Mouse (Mus musculus): ENCODE results near the gene Tkt. TPM values are rescaled to one million over a fixed set of nuclear protein-coding genes. Genes with fewer than 3 reads are reported as not detected.
A peak's percentile ranks its signal among the peaks of the same experiment; 100 is the strongest.

Tkt gene
- polyA plus RNA-seq, 1 experiment from 2014 or later: 85.7 TPM

DNA sequence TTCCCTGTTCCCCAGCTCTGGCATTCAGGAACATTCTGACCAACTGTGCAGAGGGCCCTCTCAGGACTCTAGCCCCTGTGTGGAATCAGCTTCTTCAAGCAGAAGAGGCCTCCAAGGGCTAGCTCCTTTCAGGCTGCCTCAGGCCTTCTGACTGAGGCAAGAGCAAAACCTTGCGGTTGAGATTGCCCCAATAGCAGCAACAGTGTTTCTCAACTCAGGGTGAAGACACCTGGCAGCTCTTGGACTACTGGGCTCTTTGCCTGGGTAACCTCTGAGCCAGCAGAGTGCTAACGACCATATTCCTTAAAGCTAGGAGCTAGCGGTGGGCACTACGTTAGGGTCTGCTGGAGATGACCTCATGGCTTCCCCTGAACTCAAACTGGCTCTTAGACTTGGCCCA lies 5.0 kb downstream of the Tkt start:
- Histone ChIP-seq H3K9me3 (replicated peaks) (no peaks in the 10 kb centered on the region), H3K4me1 (replicated peaks) (peaks cover 36% of the 10 kb centered on the region), H3K4me2 (no peak overlapping the region), H3K4me3 (no peak overlapping the region), H3K27ac (ENCODE audit: poor library complexity, severe bottlenecking) (no peak overlapping the region), H3K9ac (no peak overlapping the region), H3K27me3 (replicated peaks) (no peaks in the 10 kb centered on the region), H3K36me3 (peaks cover 31% of the 10 kb centered on the region)
- no peak for ATAC-seq (ENCODE audit: insufficient number of reproducible peaks, low FRiP score)
- WGBS: 89% methylated on average over 4 of the region's 4 CpGs

DNA sequence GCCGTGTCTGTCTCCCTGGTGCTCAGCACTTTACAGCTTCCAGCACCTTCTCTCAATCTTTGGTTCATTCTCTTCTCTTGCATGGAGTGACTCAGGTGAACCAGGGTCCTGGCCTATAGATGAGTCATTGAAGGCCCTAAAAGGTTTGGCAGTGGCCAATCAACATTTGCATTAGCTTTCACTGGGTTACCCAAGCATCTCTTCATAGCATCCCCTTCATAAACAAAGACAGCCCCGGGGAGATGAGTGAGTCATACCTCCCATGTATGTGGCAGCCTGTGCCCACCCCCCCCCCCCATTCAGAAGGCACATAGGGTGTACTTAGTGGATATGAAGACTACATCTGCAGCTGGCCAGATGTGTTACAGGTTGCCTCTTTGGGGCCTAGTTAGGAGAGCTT lies 8.5 kb downstream of the Tkt start:
- no peak overlapping the region for H3K9ac ChIP-seq
- H3K9me3 ChIP-seq (replicated peaks): no peaks in the 10 kb centered on the region
- no peak overlapping the region for H3K27ac ChIP-seq (ENCODE audit: poor library complexity, severe bottlenecking)
- peaks cover 66% of the 10 kb centered on the region for H3K36me3 ChIP-seq
- no peak for ATAC-seq (ENCODE audit: insufficient number of reproducible peaks, low FRiP score)
- H3K4me2 ChIP-seq: no peak overlapping the region
- H3K4me3 ChIP-seq: no peak overlapping the region
- WGBS: 76% methylated on average over 2 of the region's 2 CpGs
- H3K4me1 ChIP-seq (replicated peaks): peaks cover 18% of the 10 kb centered on the region
- H3K27me3 ChIP-seq (replicated peaks): no peaks in the 10 kb centered on the region

DNA sequence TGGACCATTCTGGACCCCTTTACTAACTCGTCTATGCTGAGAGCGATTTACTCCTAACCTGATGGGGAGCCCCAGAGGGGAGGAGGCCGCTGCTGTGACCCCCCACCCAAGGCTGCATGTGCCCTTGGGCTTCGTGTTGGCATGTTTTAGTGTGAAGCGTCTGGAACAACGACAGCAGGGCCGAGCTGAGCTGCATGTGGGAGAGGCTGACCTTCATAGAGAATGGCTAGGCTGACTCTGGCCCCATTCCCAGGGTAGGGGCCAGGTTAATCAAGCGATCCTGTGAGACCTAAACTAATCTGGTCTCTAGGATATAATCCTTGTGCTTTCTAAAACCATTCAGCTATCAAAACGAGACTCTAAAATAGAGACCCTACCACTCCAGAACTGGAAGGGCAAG lies 9.6 kb downstream of the Tkt start:
- Histone ChIP-seq H3K9ac (no peak overlapping the region), H3K4me2 (no peak overlapping the region), H3K27me3 (replicated peaks) (no peaks in the 10 kb centered on the region), H3K4me3 (no peak overlapping the region), H3K27ac (ENCODE audit: poor library complexity, severe bottlenecking) (no peak overlapping the region), H3K9me3 (replicated peaks) (no peaks in the 10 kb centered on the region), H3K4me1 (replicated peaks) (peaks cover 20% of the 10 kb centered on the region), H3K36me3 (peaks cover 69% of the 10 kb centered on the region)
- 77% methylated on average over 9 of the region's 9 CpGs for WGBS
- ATAC-seq (ENCODE audit: insufficient number of reproducible peaks, low FRiP score): no peak

DNA sequence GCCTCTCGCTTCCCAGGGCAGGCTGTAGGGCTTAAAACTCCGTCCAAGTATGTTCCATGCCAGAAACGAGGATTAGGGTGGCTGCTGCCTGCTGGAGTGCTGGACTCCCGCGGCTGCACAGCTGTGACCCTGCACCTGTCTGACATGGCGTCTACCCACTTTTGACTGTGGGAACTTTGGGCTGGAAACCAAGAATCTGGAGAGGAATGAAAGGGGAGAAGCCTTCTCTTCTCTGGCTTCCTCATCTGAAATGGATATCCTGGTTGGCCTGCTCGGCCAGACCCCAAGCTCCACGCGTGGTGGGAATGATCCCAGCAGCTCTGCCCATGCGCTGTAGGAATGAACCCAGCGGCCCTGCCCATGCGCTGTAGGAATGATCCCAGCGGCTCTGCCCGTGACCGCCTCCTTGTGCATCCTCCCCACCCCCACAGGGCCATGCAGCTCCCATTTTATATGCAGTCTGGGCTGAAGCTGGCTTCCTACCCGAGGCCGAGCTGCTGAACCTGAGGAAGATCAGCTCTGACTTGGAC lies 11.2 kb downstream of the Tkt start:
- Histone ChIP-seq H3K4me3 (no peak overlapping the region), H3K27ac (ENCODE audit: poor library complexity, severe bottlenecking) (no peak overlapping the region), H3K36me3 (peaks cover 82% of the 10 kb centered on the region), H3K4me1 (replicated peaks) (peaks cover 21% of the 10 kb centered on the region), H3K9me3 (replicated peaks) (no peaks in the 10 kb centered on the region), H3K4me2 (no peak overlapping the region), H3K9ac (no peak overlapping the region), H3K27me3 (replicated peaks) (no peaks in the 10 kb centered on the region)
- WGBS: 91% methylated on average over 17 of the region's 17 CpGs
- ATAC-seq (ENCODE audit: insufficient number of reproducible peaks, low FRiP score): no peak

- no peaks in the 10 kb centered on the region for H3K27me3 ChIP-seq (replicated peaks)
- no peak overlapping the region for H3K9ac ChIP-seq
- peaks cover 89% of the 10 kb centered on the region for H3K36me3 ChIP-seq
- H3K9me3 ChIP-seq (replicated peaks): no peaks in the 10 kb centered on the region
- ATAC-seq (ENCODE audit: insufficient number of reproducible peaks, low FRiP score): no peak
- H3K4me3 ChIP-seq: no peak overlapping the region
- peaks cover 26% of the 10 kb centered on the region for H3K4me1 ChIP-seq (replicated peaks)
- no peak overlapping the region for H3K4me2 ChIP-seq
- 92% methylated on average over 13 of the region's 13 CpGs for WGBS
- no peak overlapping the region for H3K27ac ChIP-seq (ENCODE audit: poor library complexity, severe bottlenecking)
Observed at GRCm38 (mm10) chr14:30560803-30561389, 12.7 kb downstream of the Tkt start.

GRCm38 (mm10) chr14:30561470-30562187 lies 13.5 kb downstream of the Tkt start:
- H3K27ac ChIP-seq (ENCODE audit: poor library complexity, severe bottlenecking): 0 out of 2 replicates have a peak overlapping the region, but pooled peaks have one; percentile 25
- H3K36me3 ChIP-seq: peaks cover 90% of the 10 kb centered on the region
- WGBS: 85% methylated on average over 14 of the region's 14 CpGs
- no peak overlapping the region for H3K4me3 ChIP-seq
- peaks cover 26% of the 10 kb centered on the region for H3K4me1 ChIP-seq (replicated peaks)
- H3K9me3 ChIP-seq (replicated peaks): no peaks in the 10 kb centered on the region
- no peak overlapping the region for H3K4me2 ChIP-seq
- H3K9ac ChIP-seq: no peak overlapping the region
- peak; percentile 62; the same call in 1 of the 2 replicates for ATAC-seq (ENCODE audit: insufficient number of reproducible peaks, low FRiP score)
- no peaks in the 10 kb centered on the region for H3K27me3 ChIP-seq (replicated peaks)

- H3K27me3 ChIP-seq (replicated peaks): no peaks in the 10 kb centered on the region
- peaks cover 26% of the 10 kb centered on the region for H3K4me1 ChIP-seq (replicated peaks)
- H3K9me3 ChIP-seq (replicated peaks): no peaks in the 10 kb centered on the region
- H3K27ac ChIP-seq (ENCODE audit: poor library complexity, severe bottlenecking): no peak overlapping the region
- H3K4me3 ChIP-seq: no peak overlapping the region
- no peak overlapping the region for H3K4me2 ChIP-seq
- H3K9ac ChIP-seq: no peak overlapping the region
- peaks cover 90% of the 10 kb centered on the region for H3K36me3 ChIP-seq
- ATAC-seq (ENCODE audit: insufficient number of reproducible peaks, low FRiP score): no peak
Observed at GRCm38 (mm10) chr14:30562343-30562742, 14.2 kb downstream of the Tkt start.

GRCm38 (mm10) chr14:30564451-30564850 lies 16.3 kb downstream of the Tkt start:
- WGBS: 70% methylated on average over 2 of the region's 2 CpGs
- Histone ChIP-seq H3K4me2 (no peak overlapping the region), H3K27ac (ENCODE audit: poor library complexity, severe bottlenecking) (no peak overlapping the region), H3K9ac (peak overlapping the region; percentile 32; the same call in 1 of the 2 replicates), H3K9me3 (replicated peaks) (no peaks in the 10 kb centered on the region), H3K4me1 (replicated peaks) (peaks cover 19% of the 10 kb centered on the region), H3K36me3 (peaks cover 91% of the 10 kb centered on the region), H3K4me3 (no peak overlapping the region), H3K27me3 (replicated peaks) (no peaks in the 10 kb centered on the region)
- peak; percentile 75 for ATAC-seq (ENCODE audit: insufficient number of reproducible peaks, low FRiP score)

- H3K9me3 ChIP-seq (replicated peaks): no peaks in the 10 kb centered on the region
- H3K4me2 ChIP-seq: no peak overlapping the region
- H3K4me1 ChIP-seq (replicated peaks): peaks cover 28% of the 10 kb centered on the region
- no peak for ATAC-seq (ENCODE audit: insufficient number of reproducible peaks, low FRiP score)
- H3K9ac ChIP-seq: no peak overlapping the region
- no peaks in the 10 kb centered on the region for H3K27me3 ChIP-seq (replicated peaks)
- 90% methylated on average over 6 of the region's 6 CpGs for WGBS
- H3K4me3 ChIP-seq: no peak overlapping the region
- peaks cover 91% of the 10 kb centered on the region for H3K36me3 ChIP-seq
- no peak overlapping the region for H3K27ac ChIP-seq (ENCODE audit: poor library complexity, severe bottlenecking)
Observed at GRCm38 (mm10) chr14:30566317-30566716, 18.2 kb downstream of the Tkt start.

DNA sequence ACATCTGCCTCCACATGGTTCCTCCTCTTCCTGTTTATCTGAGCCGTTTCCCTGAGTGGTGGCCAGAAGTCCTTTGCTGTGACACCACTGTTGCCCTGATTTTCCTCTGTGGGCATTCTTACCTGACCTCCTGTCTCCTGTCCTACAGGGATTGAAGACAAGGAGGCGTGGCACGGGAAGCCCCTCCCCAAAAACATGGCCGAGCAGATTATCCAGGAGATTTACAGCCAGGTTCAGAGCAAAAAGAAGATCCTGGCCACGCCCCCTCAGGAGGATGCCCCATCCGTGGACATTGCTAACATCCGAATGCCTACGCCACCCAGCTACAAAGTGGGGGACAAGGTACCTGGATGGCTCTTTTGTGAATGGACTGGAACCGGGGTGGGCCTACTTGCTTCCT lies 19.9 kb downstream of the Tkt start:
- Histone ChIP-seq H3K36me3 (peaks cover 100% of the 10 kb centered on the region), H3K4me1 (replicated peaks) (peaks cover 24% of the 10 kb centered on the region), H3K4me3 (no peak overlapping the region), H3K27me3 (replicated peaks) (no peaks in the 10 kb centered on the region), H3K9me3 (replicated peaks) (no peaks in the 10 kb centered on the region), H3K27ac (ENCODE audit: poor library complexity, severe bottlenecking) (no peak overlapping the region), H3K4me2 (no peak overlapping the region), H3K9ac (no peak overlapping the region)
- WGBS: 89% methylated on average over 9 of the region's 9 CpGs
- no peak for ATAC-seq (ENCODE audit: insufficient number of reproducible peaks, low FRiP score)

- no peak overlapping the region for H3K9ac ChIP-seq
- no peak overlapping the region for H3K4me2 ChIP-seq
- peaks cover 18% of the 10 kb centered on the region for H3K4me1 ChIP-seq (replicated peaks)
- no peak overlapping the region for H3K27ac ChIP-seq (ENCODE audit: poor library complexity, severe bottlenecking)
- no peaks in the 10 kb centered on the region for H3K9me3 ChIP-seq (replicated peaks)
- 77% methylated on average over 9 of the region's 9 CpGs for WGBS
- peaks cover 96% of the 10 kb centered on the region for H3K36me3 ChIP-seq
- no peak for ATAC-seq (ENCODE audit: insufficient number of reproducible peaks, low FRiP score)
- no peaks in the 10 kb centered on the region for H3K27me3 ChIP-seq (replicated peaks)
- no peak overlapping the region for H3K4me3 ChIP-seq
Observed at GRCm38 (mm10) chr14:30570303-30570702, 22.1 kb downstream of the Tkt start.
